Mouse (Mus musculus): ENCODE measurements around the gene Ubash3b. TPM values are rescaled to one million over a fixed set of nuclear protein-coding genes. Genes with fewer than 3 reads are reported as not detected.
A peak's percentile ranks its signal among the peaks of the same experiment; 100 is the strongest.

Gene Ubash3b
- polyA plus RNA-seq, 1 experiment, result 11.6 TPM

- TF ChIP-seq POLR2A (IDR thresholded peaks at IDR 0.05; ENCODE audit: extremely low read depth, insufficient read depth, low read length) (no peak), CTCF (IDR thresholded peaks at IDR 0.05; ENCODE audit: extremely low read depth, insufficient read depth, low read length) (no peak)
- H3K4me3 ChIP-seq (ENCODE audit: insufficient read depth, low read length), result peak overlapping the region; percentile 86
- peak overlapping the region; percentile 62; the same call in 1 of the 2 replicates for H3K27ac ChIP-seq (ENCODE audit: insufficient read depth, low read length)
- peaks cover 1% of the 10 kb centered on the region; the same call in 1 of the 2 replicates for H3K4me1 ChIP-seq (ENCODE audit: control insufficient read depth, insufficient read depth, low read length)
Observed at GRCm38 (mm10) chr9:41156720-41157019, 4.8 kb downstream of the Ubash3b start.

- H3K4me1 ChIP-seq (ENCODE audit: control insufficient read depth, insufficient read depth, low read length), result peaks cover 1% of the 10 kb centered on the region; the same call in 1 of the 2 replicates
- TF ChIP-seq POLR2A (IDR thresholded peaks at IDR 0.05; ENCODE audit: extremely low read depth, insufficient read depth, low read length), result no peak
- no peak for TF ChIP-seq CTCF (IDR thresholded peaks at IDR 0.05; ENCODE audit: extremely low read depth, insufficient read depth, low read length)
- no peak overlapping the region for H3K27ac ChIP-seq (ENCODE audit: insufficient read depth, low read length)
- peak overlapping the region; percentile 86 for H3K4me3 ChIP-seq (ENCODE audit: insufficient read depth, low read length)
Observed at GRCm38 (mm10) chr9:41156006-41156719, 5.3 kb downstream of the Ubash3b start.

GRCm38 (mm10) chr9:41153979-41154378 is 7.5 kb downstream of the Ubash3b start:
- H3K27ac ChIP-seq (ENCODE audit: insufficient read depth, low read length), result no peak overlapping the region
- TF ChIP-seq CTCF (IDR thresholded peaks at IDR 0.05; ENCODE audit: extremely low read depth, insufficient read depth, low read length) (no peak), POLR2A (IDR thresholded peaks at IDR 0.05; ENCODE audit: extremely low read depth, insufficient read depth, low read length) (no peak)
- no peak overlapping the region for H3K4me3 ChIP-seq (ENCODE audit: insufficient read depth, low read length)
- H3K4me1 ChIP-seq (ENCODE audit: control insufficient read depth, insufficient read depth, low read length), result peaks cover 4% of the 10 kb centered on the region; the same call in 1 of the 2 replicates

GRCm38 (mm10) chr9:41153050-41153449 is 8.4 kb downstream of the Ubash3b start:
- Histone ChIP-seq H3K27ac (ENCODE audit: insufficient read depth, low read length) (no peak overlapping the region), H3K4me1 (ENCODE audit: control insufficient read depth, insufficient read depth, low read length) (peaks cover 4% of the 10 kb centered on the region; the same call in 1 of the 2 replicates), H3K4me3 (ENCODE audit: insufficient read depth, low read length) (no peak overlapping the region)
- TF ChIP-seq POLR2A (IDR thresholded peaks at IDR 0.05; ENCODE audit: extremely low read depth, insufficient read depth, low read length), result no peak
- TF ChIP-seq CTCF (IDR thresholded peaks at IDR 0.05; ENCODE audit: extremely low read depth, insufficient read depth, low read length), result no peak

GRCm38 (mm10) chr9:41151491-41151890 is 10.0 kb downstream of the Ubash3b start:
- peaks cover 4% of the 10 kb centered on the region; the same call in 1 of the 2 replicates for H3K4me1 ChIP-seq (ENCODE audit: control insufficient read depth, insufficient read depth, low read length)
- no peak overlapping the region for H3K4me3 ChIP-seq (ENCODE audit: insufficient read depth, low read length)
- no peak overlapping the region for H3K27ac ChIP-seq (ENCODE audit: insufficient read depth, low read length)

GRCm38 (mm10) chr9:41149896-41150295 is 11.6 kb downstream of the Ubash3b start:
- Histone ChIP-seq H3K4me1 (ENCODE audit: control insufficient read depth, insufficient read depth, low read length) (peaks cover 4% of the 10 kb centered on the region; the same call in 1 of the 2 replicates), H3K4me3 (ENCODE audit: insufficient read depth, low read length) (no peak overlapping the region), H3K27ac (ENCODE audit: insufficient read depth, low read length) (peak overlapping the region; percentile 63)
- no peak for TF ChIP-seq CTCF (IDR thresholded peaks at IDR 0.05; ENCODE audit: extremely low read depth, insufficient read depth, low read length)
- TF ChIP-seq POLR2A (IDR thresholded peaks at IDR 0.05; ENCODE audit: extremely low read depth, insufficient read depth, low read length), result no peak

More at GRCm38 (mm10) chr9:41151491-41151890, 10.0 kb downstream of the Ubash3b start:
- no peak for TF ChIP-seq CTCF (IDR thresholded peaks at IDR 0.05; ENCODE audit: extremely low read depth, insufficient read depth, low read length)
- no peak for TF ChIP-seq POLR2A (IDR thresholded peaks at IDR 0.05; ENCODE audit: extremely low read depth, insufficient read depth, low read length)

GRCm38 (mm10) chr9:41149079-41149676 is 12.3 kb downstream of the Ubash3b start:
- no peak for TF ChIP-seq CTCF (IDR thresholded peaks at IDR 0.05; ENCODE audit: extremely low read depth, insufficient read depth, low read length)
- TF ChIP-seq POLR2A (IDR thresholded peaks at IDR 0.05; ENCODE audit: extremely low read depth, insufficient read depth, low read length), result no peak
- no peak overlapping the region for H3K4me3 ChIP-seq (ENCODE audit: insufficient read depth, low read length)
- H3K27ac ChIP-seq (ENCODE audit: insufficient read depth, low read length), result peak overlapping the region; percentile 63
- peaks cover 4% of the 10 kb centered on the region; the same call in 1 of the 2 replicates for H3K4me1 ChIP-seq (ENCODE audit: control insufficient read depth, insufficient read depth, low read length)

GRCm38 (mm10) chr9:41148600-41148999 is 12.9 kb downstream of the Ubash3b start:
- TF ChIP-seq CTCF (IDR thresholded peaks at IDR 0.05; ENCODE audit: extremely low read depth, insufficient read depth, low read length) (no peak), POLR2A (IDR thresholded peaks at IDR 0.05; ENCODE audit: extremely low read depth, insufficient read depth, low read length) (no peak)
- H3K27ac ChIP-seq (ENCODE audit: insufficient read depth, low read length), result no peak overlapping the region
- H3K4me3 ChIP-seq (ENCODE audit: insufficient read depth, low read length), result no peak overlapping the region
- peaks cover 4% of the 10 kb centered on the region; the same call in 1 of the 2 replicates for H3K4me1 ChIP-seq (ENCODE audit: control insufficient read depth, insufficient read depth, low read length)

GRCm38 (mm10) chr9:41147203-41147842 is 14.2 kb downstream of the Ubash3b start:
- H3K27ac ChIP-seq (ENCODE audit: insufficient read depth, low read length), result no peak overlapping the region
- H3K4me3 ChIP-seq (ENCODE audit: insufficient read depth, low read length), result no peak overlapping the region
- TF ChIP-seq POLR2A (IDR thresholded peaks at IDR 0.05; ENCODE audit: extremely low read depth, insufficient read depth, low read length) (no peak), CTCF (IDR thresholded peaks at IDR 0.05; ENCODE audit: extremely low read depth, insufficient read depth, low read length) (no peak)
- peaks cover 4% of the 10 kb centered on the region; the same call in 1 of the 2 replicates for H3K4me1 ChIP-seq (ENCODE audit: control insufficient read depth, insufficient read depth, low read length)
